Mouse (Mus musculus) mouse embryonic stem cell (cell line): ENCODE measurements at regions not wholly inside any gene's neighbourhood (a gene's known extent, or its start where the extent isn't known, plus 50 kb on each side); places are given as distances from the start of the nearest gene placed in this dataset.

ENCODE experiments used
- in situ Hi-C, 2 experiments: fragments of 300-500 bp; cut with MboI; formaldehyde crosslinking; loops; 1 replicate in 1 of 2; 3 replicates in 1 of 2; pipeline ENCODE4 v1.14.3; 2019 to 2020; ENCODE audit warnings: low sequenced_read_pairs in 2 of 2, low pct_unique_long_range_greater_than_20kb in 1 of 2, mixed read lengths in 1 of 2; ENCODE audit not compliant: unreplicated experiment in 1 of 2

DNA sequence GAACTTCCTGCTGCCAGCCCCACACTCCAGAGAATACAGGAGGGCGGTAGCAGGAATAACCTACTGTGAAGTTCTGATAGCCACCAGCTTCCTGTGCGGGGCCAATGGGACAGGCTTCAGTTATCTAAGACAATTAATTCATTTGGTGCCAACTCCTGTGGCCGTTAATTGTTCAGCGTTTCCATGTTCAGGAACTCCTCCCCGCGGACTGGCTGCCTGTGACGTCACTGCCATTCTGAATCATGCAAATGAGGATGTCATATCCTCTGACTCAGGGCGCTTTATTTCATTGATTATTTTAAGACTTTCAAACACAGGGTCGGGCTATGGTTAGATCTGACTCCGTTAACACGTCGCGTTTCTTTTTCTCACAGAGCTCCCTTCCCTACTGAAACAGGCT is 225.8 kb upstream of the N6amt1 start:
- in situ Hi-C loops: no loop called here

DNA sequence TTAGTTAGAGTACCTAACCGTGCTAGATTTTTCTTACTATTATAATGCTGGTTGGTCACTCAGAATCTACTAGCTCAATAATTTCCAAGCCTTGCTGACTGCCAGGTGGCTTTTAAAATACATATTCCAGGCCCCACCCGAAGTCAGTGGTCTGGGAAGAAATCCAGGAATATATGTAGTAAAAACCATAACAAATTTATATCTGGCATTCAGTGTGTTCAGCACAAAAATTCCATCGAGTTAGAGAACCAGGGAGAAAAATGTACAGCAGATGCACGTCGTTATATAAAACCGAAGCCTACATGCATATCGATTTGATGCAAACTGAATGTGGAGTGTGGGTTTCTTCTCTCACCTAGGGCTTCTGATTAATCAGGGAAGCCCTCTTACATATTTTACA is 229.5 kb upstream of the N6amt1 start:
- in situ Hi-C loops: no loop called here

DNA sequence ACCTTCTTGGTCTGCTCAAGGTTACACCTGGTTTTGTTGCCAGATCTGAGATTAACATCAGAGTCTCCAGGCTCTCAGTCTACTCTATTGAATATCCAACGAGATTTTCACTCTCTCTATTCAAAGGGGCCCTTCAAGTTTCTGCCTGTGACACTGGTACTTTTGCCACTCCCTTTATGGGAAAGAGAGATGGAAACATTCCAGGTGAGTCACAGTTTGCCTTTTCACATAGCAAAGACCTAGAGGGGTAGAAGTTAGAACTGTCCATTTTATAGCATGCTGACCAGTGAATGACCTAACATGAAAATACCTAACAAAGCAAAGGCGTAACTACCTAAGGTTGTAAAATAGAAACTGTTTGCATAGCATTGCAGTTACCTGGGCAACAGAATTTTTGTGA is 250.4 kb upstream of the N6amt1 start:
- in situ Hi-C loops: no loop called here

GRCm38 (mm10) chr16:87102057-87102456 is 251.9 kb upstream of the N6amt1 start:
- in situ Hi-C loops: no loop called here

- in situ Hi-C loops: no loop called here
These were observed 262.0 kb upstream of the N6amt1 start for GRCm38 (mm10) chr16:87092011-87092410.

- in situ Hi-C loops: no loop called here
These were observed 264.7 kb upstream of the N6amt1 start for GRCm38 (mm10) chr16:87089322-87089721.

DNA sequence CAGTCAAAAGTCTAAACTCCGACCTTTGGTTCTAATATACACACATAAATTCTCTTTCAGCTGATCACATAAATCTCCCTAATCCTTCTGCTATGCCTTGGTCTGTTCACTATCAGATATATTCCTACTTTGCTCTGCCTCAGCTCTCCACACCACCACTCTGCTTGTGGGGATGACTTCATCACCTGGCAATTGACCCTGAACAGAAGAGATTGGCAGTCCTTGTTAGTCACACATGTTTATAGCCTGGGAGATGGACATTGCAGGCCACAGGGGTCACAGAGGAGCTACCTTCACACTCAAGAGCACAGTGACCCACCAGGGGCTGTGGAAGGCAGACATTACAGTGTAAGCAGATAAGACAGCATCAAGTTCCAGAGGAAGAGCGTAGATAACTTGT is 270.5 kb upstream of the N6amt1 start:
- in situ Hi-C loops: no loop called here

GRCm38 (mm10) chr16:87077385-87077784 is 276.6 kb upstream of the N6amt1 start:
- in situ Hi-C loops: no loop called here

DNA sequence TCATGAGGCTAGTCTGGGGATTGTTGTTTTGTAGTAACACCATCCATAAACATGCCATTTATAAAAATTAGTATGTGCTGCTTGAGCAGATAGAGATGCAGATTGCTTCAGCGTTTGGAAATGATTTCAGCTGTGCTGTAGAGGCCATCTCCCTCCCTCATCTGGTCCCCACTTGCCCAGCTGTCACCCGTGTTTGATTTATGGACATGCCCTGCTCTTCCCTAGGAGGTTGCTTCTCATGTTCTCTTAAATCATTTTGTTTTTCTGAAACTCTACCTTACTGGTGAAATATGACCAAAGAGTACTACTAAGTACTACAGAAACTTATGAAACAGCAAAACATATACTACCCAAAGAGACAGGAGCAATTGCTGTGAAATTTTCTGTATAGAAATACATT is 284.7 kb upstream of the N6amt1 start:
- in situ Hi-C loops: no loop called here

- in situ Hi-C loops: no loop called here
These were observed 286.0 kb upstream of the N6amt1 start for GRCm38 (mm10) chr16:87067981-87068380.

DNA sequence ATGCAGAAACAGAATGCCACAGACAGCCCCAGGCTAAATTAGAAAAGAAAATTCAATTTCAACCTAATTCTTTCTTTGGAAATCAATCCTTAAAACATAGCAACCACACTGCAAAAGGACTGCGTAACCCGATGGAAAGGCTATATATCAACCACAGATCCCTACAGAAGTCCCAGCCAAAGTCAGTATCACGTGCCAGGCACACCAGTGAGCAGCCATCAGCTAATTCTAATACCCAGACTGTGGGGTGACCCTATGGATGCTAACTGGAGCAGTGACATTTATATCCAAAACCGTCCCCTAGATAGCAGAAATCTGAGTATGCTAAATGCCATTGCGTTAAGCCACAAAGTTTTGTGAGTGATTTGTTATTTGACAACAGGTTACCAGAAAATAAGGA is 286.5 kb upstream of the N6amt1 start:
- in situ Hi-C loops: no loop called here

DNA sequence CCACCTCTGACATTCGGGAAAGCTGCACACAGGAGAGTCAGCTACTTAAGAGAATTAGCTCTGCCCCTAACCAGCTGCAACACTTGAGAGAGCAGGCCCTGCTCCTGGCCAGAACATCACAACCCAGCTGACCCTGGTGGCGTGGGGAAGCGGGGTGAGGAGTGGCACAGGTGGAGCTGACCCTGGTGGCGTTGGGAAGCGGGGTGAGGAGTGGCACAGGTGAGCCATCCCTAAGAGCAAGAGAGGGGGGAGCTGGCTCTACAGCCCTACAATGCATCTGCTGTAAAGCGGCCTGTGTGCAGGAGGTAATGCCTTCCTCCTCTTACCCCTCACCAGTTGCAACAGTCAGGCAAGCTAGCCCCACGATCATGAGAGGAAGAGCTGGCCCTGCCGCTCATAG is 293.5 kb upstream of the N6amt1 start:
- in situ Hi-C loops: no loop called here

GRCm38 (mm10) chr16:87049741-87050383 is 304.1 kb upstream of the N6amt1 start:
- in situ Hi-C loops: no loop called here

- in situ Hi-C loops: no loop called here
These were observed 309.0 kb upstream of the N6amt1 start for GRCm38 (mm10) chr16:87044773-87045561.

DNA sequence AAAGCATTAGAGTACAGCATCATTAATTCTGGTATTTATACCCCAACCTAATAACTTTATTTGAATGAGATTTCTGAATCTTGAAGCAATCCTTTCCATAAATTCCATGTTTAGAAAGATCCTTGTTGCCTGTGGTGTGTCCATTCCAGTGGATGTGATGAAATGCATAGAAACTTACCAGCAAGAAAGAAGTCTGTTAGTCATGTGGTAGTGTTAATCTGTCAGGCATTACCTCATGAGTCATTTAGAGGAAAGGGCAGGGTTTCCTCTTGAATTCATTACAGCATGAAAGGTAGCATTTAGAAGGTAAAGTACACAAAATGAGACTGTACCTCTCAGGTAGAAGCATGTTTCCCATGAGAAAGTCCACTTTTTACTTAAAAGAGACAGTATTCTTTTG is 310.3 kb upstream of the N6amt1 start:
- in situ Hi-C loops: no loop called here

DNA sequence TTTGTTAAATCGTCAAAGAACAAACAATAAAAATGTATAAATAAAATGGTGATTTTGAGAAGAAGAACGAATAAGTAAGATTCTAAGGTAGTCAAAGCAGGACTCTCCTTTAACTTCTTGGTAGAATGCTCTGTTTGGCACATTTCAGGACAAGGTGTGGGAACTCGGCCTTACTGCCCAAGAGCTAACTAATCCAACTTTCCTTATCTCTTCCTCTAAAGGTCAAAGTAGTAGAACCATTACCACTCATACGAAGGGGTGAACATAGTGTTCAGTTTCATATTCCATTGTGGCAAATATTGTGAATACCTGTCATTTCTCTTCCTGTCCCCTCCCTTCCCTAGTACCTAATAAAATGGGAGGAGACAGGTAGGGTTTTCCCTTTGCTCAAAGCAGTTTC is 313.6 kb upstream of the N6amt1 start:
- in situ Hi-C loops: no loop called here

DNA sequence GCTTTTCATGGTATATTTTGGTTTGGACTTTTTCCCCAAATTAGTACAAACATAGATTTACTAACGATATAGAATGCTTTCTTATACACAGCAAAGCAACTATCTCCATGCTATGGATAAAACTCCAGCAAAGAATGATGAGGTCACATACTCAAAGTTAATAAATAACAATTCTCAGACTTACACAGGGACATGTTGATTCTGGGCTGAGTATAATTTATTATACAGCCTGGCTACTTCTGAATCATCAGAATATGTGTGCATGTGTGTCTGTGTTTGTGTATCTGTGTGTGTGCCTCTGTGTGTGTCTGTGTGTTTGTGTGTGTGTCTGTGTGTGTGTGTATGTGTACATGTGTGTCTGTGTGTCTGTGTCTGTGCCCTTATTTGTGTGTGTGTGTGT is 314.1 kb upstream of the N6amt1 start:
- in situ Hi-C loops: no loop called here

DNA sequence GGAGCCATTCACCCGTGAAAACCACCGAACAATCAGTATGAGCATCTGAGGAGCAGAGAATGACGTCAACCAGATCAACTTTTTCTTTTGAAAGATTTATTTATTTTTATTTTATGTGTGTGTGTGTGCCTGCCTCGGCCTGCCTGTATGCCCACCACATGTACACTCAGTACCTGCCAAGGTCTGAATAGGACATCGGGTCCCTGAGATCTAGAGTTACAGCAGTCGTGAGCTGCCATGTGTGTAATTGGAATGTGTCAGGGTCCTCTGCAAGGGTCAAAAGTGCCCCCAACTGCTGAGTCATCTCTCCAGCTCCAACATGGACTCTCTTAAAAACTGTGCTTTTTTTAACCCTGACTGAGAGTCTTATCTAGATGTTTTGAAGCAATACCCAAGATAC is 316.9 kb upstream of the N6amt1 start:
- in situ Hi-C loops: no loop called here

GRCm38 (mm10) chr16:87031836-87032235 is 322.1 kb upstream of the N6amt1 start:
- in situ Hi-C loops: no loop called here

GRCm38 (mm10) chr16:87028516-87029145 is 325.4 kb upstream of the N6amt1 start:
- in situ Hi-C loops: no loop called here
